Mouse (Mus musculus) bone marrow, adult 2 months (tissue): ENCODE measurements around the gene Slc4a1.

ENCODE experiments used
- CTCF ChIP-seq: fragments of 200-500 bp; IDR thresholded peaks from 2 replicates; pipeline ENCODE4 v1.5.1; 2011; ENCODE audit warnings: low read length, control low read depth; ENCODE audit not compliant: control insufficient read depth, insufficient read depth
- POLR2A ChIP-seq: fragments of 200-500 bp; IDR thresholded peaks from 2 replicates; pipeline ENCODE4 v1.6.1; 2011; ENCODE audit warnings: low read depth, mild to moderate bottlenecking, control low read depth, low read length, borderline replicate concordance; ENCODE audit not compliant: control insufficient read depth

- TF ChIP-seq CTCF (no peak), POLR2A (no peak)
Observed at GRCm38 (mm10) chr11:102312586-102312985, 53.4 kb downstream of the Slc4a1 start.
